Mouse (Mus musculus): ENCODE results near the gene Lalba.

DNA sequence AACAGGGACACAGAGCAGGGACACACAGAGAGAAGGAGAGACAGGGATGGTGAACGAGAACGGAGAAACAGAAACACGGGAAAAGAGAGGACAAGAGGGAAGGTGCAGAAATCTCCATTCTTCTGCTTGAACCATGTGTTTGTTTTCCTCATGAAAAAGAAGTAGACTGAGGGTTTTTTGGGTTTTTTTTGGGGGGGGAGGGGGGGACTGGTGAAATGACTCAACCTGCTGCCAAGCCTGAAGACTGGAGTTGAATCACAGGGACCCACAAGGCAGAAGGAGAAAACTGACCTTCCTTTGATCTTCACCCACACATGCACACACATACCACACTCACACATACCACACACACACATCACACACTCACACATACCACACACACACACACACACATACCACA lies 20.8 kb upstream of the Lalba start:
- TF ChIP-seq CTCF (IDR thresholded peaks at IDR 0.05; ENCODE audit: borderline replicate concordance, extremely low read depth, insufficient read depth, insufficient read length) (no peak), POLR2A (IDR thresholded peaks at IDR 0.05; ENCODE audit: borderline replicate concordance, extremely low read depth, insufficient read depth, insufficient read length, poor library complexity, severe bottlenecking) (no peak)

Measured in brain, embryonic 14.5 days (tissue).